Mouse (Mus musculus) layer of hippocampus, adult 11-12 months (tissue): ENCODE data around the gene Acads.

Source experiments
- DNase-seq: peaks from one replicate; pipeline ENCODE4 v3.0.0; 2022; ENCODE audit warnings: low spot score

The Acads gene

DNA sequence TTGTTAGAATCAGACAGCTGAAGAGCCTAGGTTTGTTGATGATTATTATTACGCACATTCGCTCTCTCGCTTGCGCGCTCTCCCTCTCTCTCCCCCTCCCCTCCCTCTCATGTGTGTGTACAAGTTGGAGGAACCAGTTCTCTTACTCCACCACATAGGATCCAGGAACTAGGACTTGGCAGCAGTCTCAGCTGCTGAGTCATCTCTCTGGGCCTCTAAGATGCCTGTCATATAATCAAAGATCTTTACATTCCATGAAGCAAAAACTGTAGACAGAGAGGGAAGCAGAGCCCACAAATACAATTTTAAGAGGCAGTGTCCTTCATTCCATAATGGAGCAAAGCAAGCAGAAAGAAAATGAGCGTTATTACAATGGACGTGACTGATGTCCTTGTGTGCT, 47.0 kb downstream of the Acads start:
- peak; percentile 45 for DNase-seq

DNA sequence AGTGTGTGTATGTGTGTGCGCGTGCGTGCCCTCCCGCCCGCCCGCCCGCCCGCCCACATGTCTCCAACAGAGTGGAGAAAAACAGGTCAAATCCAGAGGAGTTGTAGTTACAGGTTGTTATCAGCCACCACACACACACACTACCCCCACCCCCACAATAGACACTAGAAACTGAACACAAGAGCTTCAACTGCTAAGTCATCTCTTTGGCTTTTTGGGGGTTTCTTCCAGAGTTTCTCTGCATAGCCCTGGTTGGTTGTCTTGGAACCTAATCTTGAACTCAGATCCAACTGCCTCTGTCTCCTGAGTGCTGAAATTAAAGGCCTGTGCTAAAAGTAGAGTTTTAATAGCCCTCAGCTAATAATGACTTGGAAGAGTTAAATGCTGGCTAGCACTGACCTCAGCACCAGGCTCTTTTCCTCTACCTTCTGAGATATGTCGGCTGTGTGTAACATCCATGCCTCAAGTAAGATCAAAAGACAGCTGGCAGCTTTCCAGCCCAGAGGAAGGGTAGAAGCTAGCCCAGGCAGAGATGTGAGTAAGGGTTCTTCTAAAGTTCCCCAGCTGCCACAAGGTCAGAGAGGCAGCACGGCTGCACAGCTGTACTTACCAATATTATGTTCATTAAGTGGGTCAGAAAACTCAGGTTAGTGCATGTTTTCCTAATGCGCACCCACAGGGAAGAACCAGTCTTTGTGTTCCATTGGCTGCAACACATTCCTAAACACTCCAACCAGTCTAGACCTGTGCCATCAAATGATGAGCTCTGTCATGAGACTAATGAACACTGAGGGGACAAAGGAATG, 47.8 kb downstream of the Acads start:
- DNase-seq, result no peak

DNA sequence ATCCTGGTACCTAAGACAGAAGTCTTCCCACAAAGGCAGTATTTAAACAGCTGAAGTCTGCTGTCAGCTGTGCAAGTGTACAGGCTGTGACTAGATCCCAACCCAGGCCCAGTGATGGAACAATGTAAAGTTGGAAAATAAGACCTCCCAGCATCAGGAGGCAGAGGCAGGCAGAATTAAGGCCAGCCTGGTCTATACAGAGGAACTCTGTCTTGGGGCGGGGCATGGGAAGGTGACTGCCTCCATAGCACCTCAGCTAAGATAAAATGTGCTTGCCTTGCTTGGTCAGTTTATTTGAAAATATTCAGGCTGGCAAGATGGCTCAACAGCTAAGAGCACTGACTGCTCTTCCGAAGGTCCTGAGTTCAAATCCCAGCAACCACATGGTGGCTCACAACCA, 48.7 kb downstream of the Acads start:
- DNase-seq, result no peak

DNA sequence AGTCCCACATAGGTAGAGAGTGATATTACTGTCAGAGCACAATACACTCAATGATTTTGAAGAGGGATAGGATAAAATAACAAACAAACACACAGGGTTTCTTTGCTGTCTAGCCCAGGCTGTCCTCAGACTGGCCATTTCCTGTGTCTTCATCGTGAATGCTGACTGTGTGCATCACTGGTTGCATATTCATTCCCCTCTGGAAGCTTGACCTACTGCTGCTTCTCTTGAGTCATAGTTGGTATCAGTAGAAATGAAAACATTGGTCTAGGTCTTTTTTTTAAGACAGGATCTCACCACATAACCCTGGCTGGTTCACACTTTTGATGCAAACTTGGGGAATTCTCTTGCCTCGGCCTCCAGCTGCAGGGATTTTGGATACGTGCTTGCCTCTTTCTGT, 49.5 kb downstream of the Acads start:
- DNase-seq, result no peak

DNA sequence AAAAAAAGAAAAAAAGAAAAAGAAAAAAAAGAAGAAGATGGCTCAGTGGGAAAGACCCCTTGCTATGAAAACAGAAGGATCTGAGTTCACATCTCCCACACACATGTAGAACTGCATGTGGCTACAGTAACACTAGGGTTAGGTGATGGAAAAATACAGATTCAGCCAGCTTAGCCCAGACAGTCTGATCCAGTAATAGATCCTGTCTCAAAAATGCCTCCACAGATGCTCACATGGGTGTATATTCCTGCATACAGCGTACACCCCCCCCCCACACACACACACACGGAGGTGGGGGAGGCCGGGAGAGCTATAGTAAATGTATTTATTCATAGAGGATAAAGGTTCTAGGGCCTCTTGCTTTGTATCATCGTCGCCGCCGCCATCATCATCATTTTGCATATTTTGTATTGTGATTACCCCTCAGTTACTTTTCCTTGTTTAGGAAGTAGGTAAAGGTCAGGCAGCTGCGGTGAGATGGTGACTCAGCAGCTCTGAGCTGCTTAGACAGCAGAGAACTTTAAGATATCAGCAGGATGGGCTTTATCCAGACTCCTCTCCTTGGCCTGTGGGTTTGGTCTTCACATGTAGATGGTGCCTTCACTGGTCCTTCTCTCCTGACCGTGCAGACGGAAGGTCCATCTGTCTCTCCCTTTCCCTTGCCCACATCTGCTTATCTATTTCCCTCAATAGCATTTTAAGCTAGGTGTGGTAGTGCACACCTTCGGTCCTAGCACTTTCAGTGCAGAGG, 50.3 kb downstream of the Acads start:
- no peak for DNase-seq

DNA sequence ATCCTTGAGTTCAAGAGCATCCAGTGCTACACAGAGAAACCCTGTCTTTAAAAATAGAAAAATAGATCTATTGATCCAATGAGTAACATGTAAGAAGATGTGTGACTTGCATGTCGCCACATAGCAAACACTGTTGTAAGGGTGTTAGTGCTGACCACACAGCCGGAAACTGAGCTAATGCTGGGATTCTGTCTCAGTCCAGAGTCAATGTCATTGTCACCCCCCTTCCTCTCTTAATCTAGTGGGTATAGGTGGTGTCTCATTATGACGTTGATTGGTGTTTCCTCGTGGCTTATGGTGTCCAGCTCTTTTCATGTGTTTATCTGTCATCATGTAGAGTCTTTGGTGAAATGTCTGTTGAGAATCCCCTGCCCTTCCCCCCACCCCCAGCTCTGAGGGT, 52.9 kb downstream of the Acads start:
- DNase-seq, result no peak

DNA sequence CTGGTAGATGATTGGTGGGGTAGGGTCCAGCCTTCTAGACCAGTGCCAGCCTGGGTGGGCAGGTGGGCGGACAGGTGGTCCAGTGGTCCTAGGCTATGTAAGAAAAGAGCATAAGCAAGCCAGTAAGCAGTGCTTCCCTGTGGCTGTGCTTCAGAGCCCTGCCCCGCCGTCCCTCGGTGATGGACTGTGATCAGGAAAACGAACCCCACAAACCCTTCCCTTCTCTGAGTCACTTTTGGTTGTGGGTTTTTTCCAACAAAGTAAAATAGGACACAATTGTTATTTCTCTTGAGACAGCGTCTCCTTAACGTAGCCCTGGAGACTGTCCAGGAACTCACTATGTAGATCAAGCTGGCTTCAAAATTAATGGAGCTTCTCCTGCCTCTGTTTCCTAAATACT, 55.8 kb downstream of the Acads start:
- no peak for DNase-seq

DNA sequence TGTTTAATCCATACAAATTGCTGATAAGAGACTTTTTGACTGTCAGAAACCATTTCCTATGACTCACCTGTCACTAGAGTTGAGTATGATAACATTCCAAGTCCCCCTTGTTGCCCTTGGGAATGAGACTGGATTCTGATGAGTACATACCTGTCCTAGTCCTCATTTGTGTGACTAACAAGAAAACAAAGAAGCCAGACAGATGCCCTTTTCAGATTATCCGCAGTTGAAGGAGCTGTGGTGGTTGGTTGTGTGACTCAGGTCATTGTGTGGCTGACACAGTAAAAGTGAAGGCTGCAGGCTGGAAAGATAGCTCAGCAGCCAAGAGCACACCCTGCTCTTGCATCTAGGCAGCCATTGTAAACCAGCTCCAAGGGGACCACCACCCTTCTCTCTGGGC, 56.6 kb downstream of the Acads start:
- no peak for DNase-seq

DNA sequence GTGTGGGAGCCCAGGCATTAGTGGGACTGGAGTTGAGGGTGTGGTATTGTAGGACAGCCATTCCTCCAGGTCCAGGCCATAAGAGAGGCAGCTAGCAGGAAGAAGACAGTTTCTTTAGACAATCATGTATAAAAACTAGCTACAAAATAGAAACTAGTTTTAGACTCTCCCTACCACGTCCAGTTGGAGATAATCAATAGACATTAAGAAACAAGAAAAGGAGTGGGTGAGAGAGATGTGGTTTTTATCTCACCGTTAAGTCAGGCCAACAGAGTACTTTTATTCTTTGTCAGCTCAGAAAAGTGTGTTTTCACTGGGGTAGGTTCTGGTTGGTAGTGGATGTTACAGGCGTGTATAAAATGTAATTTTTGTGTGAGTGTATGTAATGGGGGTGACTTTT, 58.2 kb downstream of the Acads start:
- DNase-seq, result no peak
